Mouse (Mus musculus) megakaryocyte progenitor cell, adult 5-6 weeks (primary cell): ENCODE measurements at regions not wholly inside any gene's neighbourhood (a gene's known extent, or its start where the extent isn't known, plus 50 kb on each side); places are given as distances from the start of the nearest gene placed in this dataset.
A peak's percentile ranks its signal among the peaks of the same experiment; 100 is the strongest.

Source experiments
- ATAC-seq: replicated peaks from 2 replicates; pipeline ENCODE4 v1.8.0; 2016; ENCODE audit warnings: mild to moderate bottlenecking, moderate TSS enrichment, inconsistent platforms; ENCODE audit not compliant: poor library complexity

DNA sequence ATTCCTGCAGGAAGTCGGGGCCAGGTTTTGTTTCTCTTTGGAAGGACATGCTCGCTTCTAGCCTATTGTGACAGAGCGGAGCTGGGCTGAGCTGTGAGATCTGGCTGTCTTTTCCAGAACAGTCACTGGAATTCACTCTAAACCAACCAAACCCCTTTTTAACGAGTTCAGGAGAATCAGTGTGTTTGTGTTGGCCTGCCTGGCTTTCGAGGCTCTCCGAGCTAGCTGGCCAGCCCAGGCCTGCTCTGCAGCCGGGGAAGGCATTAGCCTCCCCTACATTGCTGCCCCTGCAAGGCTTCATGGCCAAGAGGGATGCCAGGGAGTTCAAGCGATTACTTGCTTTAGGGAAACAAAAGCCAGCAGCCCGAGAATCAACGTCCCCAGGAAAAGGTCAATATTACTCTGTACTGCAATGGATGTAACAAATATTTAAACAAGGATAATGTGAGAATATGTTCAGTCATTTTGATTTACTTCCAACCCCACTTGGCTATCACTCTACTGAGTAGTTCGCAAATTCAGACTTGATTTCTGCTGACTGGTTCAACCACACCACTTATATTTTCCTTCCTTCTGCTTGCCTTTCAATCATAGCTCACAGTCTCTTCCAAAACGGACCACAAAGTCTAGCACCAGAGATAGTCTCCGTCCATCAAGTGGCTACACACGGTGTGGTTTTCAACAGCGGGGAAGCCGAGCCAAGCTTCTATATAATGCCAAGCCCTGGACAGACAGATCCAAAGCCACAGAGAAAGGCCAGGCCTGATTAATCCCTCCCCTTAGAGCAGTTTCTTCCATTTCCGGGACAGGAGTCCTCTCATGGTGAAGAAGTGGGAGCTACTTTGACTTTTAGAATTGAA, 424.6 kb downstream of the Wdr11 start:
- ATAC-seq = no peak

DNA sequence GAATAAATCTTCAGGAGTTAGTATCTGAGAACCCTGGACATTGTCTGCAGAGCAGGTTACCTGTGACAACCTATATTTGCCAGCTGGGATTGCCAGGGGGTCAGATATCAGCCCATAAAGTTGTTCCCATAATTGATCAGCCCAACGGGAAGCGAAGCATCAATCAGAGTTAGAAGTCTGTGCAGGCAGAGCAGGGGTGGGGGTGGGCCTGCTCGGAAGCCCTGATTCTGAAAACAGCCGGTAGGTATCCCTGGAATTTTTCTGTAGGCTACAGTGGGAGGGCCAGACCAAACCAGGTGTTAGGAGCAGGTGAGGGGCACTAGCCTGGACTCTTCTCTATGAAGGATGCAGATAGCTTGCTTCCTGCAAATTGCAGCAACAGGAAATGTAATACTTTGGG, 427.2 kb downstream of the Wdr11 start:
- no peak for ATAC-seq

DNA sequence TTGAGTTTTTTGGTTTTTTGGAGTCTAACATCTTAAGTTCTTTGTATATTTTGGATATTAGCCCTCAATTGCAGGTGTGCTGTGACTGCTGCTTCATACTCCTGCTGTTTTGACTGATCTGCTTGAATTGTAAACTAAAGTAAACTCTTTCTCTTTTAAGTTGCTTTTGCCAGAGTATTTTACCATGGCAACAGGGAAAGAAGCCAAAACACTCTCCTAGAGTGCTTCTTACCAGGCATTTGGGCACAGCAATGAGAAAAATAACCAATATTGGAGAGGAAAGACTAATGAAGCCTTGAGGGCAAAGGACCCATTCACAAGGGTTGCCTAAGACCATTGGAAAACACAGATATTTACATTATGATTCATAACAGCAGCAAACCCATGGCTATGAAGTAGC, 437.3 kb downstream of the Wdr11 start:
- ATAC-seq = no peak

DNA sequence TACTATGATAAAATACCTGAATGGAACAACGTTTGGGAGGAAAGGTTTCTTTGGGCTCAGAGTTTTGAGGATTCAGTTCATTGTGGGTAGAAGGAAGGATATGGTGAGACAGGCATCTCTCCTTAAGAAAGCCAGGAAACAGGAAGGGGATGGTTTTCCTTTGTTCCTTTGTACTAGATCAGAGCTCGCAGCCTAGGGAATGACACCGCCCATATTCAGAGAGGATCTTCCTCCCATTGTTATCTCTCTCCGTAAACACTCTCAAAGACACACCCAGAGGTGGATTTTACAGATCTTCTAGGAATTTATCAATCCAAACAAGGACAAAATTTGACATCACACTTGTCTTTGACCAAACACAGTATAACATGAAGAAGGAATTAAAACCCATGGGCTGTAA, 439.0 kb downstream of the Wdr11 start:
- ATAC-seq = no peak

DNA sequence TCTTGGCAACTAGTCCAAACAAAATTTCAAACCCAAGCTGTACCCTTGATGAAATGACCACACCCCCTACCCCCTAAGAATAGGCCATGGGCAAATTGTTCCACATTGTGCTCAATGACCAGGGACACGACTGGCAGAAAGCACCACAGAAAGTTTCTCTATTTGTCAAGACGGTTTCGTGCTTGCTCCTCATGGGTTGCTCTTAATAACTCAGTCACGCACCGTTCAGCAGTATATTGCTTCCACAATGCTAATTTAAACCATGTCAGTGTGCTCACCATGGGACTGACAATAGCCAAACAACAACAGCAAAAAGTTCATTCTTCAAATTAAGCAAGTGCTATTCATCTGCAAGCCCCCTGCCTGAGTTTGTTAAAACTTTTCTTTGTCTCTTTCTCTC, 444.6 kb downstream of the Wdr11 start:
- no peak for ATAC-seq

DNA sequence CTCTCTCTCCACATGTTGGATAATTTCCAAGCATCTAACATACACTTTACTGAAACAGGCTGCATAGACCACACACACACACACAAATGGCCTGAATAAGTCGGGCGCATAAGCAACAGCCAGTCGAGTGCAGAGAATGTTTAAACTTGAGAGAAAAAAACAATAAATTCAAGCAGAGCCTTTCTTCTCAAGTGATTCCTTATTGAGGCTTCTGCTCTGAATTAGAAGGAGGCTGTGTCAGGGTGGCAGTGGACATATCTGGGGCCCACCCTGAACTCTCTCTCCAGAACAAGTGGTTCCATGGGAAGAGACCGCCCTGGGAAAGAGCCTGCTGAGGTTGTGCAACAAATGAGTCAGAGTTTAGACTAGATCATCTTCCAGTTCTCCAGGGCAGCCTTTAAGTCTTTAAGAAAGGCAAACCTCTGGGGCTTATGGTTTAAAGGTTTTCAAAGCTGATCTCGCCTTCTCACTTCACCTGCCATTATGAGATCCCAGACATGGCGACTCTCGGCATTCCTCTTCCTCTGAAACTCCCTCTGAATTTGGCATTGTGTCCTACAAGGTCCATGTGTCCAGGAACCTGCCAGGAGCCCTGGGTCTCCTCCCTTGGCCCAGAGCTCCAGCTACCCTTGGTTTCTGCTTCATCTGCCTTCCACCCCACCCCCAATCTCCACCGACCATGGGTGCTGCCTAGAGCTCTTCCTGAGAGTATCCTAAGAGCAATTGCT, 445.3 kb downstream of the Wdr11 start:
- no peak for ATAC-seq

DNA sequence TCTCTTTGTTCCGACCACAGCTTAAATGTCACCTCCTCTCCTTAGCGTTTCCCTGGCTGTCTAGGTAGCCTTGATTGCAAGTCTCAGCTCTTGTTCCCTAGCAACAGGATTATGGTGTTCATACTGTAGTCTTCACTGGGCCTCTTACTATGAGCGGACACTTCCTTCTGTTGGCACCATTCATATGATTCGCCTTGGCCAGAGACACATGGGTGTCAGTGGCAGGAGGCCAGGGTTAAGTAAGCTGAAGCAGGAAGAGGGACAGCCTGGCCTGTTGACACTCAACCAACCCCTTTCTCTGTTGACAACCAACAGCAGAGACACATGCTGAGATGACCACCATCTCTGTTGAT, 445.9 kb downstream of the Wdr11 start:
- ATAC-seq = no peak

DNA sequence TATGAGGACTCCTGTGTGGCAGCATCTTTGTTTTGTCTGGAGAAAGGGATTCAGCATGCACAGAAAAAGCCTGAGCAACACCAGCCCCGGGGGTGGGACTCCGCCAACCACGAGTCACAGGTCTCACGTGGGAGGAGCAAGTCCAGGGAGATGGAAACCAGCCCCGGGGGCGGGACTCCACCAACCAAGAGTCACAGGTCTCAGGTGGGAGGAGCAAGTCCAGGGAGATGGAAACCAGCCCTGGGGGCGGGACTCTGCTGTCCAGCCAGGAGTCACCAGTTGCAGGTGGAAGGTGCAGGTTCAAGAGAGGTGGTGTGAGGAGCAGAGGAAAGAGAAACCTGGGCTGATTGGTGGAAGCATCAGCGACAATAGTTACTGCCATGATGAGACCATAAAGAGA, 448.9 kb downstream of the Wdr11 start:
- no peak for ATAC-seq

DNA sequence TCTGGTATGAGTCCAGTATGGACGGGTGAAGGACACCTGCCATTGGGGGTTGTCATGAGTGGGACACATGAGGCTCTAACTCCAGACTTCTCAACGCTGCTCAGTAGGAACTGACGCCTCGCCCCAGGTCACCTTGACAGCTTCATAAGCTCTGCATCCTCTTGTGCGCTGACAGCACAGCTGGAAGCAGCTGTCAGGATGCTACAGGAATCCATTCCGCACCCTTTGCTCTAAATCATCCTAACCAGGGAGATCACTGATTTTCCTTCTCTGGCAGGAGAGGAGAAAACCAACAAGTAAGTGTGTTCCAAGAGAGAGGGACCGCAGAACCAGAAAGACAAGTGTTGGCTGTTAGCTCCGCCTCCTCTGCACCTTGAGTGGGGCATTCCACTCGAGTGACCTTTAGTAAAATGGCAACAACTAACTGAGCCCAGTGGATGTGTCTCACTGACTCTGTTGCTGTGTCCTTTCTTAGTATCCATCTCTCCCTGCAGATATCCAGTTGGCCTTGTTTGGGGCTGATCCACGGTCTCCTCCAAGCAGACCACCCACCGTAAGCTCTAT, 449.8 kb downstream of the Wdr11 start:
- ATAC-seq = no peak

DNA sequence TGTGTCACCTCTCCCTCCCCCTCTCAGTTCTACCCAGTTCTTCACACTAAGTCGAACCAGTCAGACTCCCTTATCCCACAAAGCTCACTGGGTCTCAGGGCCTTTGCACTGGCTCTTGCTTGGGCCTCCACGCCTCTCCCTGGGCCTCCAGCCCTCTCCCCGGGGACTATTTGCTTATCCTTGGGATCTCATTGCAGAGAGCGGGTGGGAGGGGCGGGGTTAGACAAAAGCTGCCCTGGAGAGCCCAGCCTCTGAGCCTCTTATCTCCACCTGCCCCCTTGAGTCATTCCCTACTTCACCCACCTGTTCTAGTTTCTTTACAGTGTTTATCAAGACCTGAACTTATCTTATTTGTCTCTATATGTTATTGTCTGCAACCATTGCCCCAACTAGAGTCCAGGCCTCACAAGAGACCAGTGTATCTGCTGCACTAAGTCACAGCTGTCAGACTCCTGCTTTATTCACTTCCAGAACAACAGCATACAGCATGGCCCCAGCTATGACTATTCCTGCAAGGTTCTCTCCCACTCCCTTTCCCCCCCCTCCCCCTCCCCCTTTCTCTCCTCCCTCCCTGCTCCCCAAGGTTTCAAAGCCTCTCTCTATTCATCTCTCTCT, 450.7 kb downstream of the Wdr11 start:
- ATAC-seq = no peak

DNA sequence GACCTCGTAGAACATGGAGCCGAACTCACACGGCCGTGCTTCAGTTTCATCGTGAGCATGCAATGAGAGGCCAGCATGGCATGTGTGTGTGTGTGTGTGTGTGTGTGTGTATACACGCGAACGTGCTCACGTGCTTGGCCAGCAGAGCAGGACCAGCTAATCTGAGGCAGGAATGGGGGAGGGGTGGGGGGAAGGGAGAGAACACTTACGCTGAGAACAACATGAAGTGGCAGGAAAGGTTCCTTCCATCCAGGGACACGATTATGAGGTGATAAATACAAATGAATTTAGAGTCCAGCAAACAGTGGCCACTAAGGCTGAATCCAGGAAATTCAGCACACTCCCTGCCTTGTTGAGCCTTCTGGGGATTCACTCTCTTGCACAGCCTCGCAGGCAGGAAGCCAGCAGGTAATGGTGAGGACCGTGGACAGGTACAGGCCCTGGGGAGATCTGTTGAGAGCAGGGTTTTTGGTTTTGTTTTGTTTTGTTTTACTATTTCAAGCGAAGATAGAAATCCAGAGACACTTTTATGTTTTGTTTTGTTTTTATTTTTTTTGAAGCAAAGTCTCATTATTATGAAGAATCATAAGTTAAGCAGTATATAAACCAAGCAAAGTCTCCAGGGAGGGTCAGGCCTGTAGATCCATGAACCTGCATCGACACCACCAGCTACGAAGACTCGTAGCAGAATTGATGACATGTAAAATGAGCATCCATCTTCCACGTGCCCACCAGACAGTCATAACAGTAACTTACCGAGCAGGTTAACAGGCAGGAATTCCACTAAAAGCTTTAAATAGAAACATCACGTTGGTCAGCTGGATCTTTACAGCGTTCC, 452.0 kb downstream of the Wdr11 start:
- ATAC-seq = no peak

DNA sequence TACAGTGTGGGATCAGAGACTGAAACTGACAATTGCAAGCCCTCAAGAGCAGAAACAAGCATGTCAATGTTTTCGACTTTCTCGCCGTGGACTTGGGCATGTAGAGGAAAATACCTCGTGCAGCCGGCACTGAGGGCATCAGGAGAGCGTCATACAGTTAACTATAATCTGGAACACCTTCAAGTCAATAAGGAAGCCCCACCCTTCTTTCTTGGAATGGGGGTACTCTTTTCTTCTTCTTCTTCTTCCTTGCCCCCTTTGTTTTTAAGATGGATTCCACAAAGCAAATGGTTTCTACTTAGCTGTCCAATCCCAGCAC, 452.5 kb downstream of the Wdr11 start:
- no peak for ATAC-seq

DNA sequence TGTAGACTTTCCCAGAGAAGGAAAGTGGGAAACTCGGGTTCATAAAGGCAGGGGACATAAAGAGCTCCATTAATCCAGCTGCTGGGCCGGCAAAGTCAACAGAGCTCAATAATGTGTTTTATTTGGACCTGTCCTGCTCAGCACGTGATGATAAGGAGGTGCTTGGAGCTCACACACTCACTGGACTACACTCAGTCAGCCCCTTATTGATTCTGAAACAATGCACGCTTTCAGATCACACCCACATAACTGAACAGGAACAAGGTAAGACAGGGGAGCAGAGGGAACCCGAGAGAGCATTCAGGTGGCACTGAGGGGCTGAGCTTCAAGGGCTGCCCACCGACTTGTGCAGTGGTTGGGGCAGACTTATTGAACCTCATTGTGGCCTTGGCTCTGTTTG, 452.9 kb downstream of the Wdr11 start:
- no peak for ATAC-seq

DNA sequence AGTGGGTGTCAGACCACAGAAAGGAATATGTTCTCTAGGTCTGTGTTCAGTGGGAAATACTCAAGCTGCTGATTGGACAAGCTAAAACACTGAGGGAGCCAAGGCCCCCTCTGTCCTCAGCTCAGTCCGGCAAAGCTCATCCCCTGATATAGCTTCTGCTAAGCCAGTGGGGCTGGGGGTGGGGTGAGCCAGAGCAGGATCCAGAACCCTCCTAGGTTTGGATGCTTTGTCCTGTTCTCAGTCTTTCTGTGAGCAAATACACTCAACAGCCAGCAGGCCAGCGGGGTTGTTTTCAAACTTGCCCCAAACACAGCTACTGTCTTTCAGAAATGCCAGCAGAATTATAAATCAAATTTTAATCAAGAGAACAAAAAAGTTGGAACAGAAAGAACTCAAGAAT, 454.4 kb downstream of the Wdr11 start:
- ATAC-seq = no peak

DNA sequence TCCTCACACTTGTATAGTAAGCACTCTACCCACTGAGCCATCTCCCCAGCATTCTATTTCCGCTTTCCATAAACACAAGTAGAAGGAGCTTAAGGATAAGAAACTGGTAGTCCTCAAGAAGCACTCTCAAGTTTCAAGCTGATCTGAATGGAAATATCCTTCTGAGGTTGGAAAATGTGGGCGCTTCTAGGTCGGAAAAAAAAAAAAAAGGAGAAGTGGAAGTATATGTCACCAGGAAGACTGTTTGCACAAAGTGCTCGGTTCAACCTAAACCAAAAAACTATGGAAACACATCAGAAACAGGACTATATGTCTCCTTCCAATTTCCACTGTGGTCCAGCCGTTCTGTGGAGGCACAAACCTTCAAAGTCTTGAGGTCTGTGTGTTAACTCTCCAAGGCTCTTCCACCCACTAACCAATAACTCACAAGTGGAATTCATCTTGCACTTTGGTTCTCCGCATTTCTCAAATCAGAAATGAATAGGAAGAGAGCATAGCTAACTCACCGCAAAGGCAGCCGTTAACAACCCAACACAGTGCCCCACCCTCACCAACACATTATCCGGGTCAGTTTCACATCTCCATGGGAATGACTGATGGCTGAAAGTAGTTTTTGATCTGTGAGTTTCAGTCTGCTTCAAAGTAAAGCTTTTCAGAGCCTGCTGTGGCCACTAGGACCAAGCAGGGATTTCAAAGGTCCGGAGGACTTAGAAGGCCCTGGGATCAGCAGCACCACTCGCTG, 455.8 kb downstream of the Wdr11 start:
- ATAC-seq = peak; percentile 57

DNA sequence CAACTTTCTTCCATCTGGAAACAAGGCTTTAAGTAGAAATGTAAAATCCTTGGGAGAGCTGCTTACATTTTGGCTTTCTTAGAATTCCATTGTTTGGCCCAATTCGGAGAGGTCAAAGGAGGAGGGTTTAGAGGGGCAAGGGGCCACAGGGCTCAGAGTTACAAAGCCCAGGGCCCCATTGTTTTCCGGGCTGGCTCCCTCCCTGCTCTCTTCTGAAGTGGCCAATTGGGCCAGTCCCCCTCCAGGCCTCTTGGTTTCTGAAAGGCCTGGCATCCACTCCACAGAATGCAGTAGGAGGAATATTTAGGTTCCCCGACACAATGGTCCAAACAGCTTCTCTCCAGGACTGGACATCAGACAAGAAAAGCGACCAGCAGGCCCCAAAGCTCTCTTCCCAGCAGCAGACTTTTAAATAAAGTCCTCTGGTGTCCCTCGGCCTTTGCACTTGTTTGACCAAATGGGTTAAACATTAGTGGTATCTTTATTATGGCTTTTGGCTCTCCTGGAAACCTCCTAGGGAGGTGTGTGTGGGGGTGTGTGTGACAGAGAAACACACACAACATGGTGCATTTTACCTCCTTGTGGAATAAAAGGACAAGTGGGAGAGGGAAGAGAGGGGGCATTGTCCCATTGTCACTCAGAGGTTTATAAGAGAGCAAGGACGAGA, 456.6 kb downstream of the Wdr11 start:
- ATAC-seq = no peak

DNA sequence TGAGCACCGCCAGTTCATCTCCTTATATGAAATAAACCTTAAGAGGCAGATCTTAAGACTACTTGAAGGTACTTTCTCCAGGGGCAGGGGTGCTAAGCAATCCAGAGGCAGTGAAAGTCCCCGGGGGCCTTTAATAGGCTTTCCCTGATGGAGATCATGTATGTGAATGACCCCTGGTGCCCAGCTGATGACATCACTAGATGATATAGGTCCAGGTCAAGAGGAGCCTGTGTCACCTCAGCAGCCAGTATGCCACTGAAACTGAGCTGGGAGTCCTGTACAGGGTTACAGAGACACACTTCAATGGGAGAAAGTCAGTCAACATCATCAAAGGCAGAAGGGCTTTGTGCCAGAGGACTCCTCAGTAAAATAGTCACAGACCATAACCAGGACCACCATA, 457.8 kb downstream of the Wdr11 start:
- no peak for ATAC-seq

DNA sequence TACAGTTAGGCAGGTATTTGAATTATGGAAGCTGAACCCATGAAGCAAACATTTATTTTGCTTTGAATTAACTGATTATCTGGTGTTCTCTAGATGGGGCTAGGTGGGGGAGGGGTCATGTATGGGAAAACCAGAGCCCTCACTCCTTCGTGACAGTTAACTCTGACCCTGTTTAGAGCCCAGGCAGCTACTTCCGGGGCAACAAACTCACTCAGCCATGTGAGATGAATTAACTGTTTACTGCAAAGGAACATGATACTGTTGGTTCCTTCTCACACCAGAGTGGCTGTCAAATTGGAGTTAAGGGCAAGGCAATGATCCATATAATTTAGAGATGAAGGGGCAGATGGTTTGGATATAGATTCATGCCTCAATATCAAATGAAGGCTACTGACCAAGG, 458.5 kb downstream of the Wdr11 start:
- no peak for ATAC-seq

DNA sequence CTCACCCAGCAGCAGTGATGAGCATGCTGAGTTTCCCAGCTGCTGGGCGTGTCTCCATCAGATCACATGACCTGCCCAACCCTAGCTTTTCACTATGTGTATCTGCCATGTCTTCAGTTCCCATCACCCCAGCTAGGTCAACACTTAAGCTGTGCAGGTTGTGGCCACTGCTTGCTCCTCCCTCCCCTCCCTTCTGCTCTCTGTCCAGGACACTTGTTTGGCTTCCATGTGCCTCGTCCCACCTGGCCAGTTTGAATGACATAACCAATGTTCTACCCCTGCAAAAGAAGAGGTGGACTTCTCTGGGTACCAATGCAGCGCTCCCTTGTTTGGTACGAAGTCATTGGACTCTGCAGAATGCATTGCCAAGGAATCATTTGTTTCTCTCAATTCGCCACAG, 460.7 kb downstream of the Wdr11 start:
- ATAC-seq = no peak

DNA sequence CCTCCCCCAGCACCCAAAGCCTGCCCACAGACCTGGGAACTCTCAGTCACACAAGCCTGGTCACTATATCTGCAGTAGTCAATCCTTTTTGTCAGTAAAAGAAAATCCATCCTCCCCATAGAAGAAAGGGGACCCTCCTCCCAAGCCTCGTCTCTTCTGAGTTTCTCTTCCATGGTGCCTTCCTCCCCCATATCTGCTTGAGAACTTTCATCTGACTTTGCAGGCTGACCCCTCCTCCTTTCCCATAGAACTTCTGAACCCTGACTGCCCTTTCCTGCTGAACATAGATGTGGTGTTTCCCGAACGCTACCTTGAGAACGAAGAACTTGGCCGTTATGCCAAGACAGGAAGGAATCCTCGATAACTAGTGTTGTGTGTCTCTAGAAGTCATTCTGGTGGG, 462.5 kb downstream of the Ate1 start:
- no peak for ATAC-seq
